Mouse (Mus musculus): Measurements from ENCODE around the gene Zfp423.

DNA sequence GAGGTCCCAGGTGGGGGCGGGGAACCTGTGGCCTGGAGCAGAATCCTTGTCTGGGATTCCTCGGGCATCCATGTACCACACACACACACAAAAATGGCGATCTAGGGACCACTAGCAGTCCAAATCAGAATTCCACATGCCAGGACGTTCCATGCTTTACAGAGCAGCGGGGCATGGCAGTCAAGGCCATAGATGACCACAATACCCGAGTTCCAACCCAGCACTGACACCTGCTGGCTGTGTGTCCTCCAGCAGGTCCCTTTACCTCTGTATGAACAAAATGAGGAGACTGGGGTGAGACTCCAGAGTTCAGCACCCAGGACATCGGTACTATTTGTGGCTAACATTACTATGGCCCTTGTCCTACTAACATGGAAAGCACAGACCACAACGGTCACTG lies 206.2 kb downstream of the Zfp423 start:
- TF ChIP-seq CTCF (IDR thresholded peaks at IDR 0.05; ENCODE audit: low read depth) (peak; percentile 45), EP300 (IDR thresholded peaks at IDR 0.05; ENCODE audit: low read depth) (no peak)

Data from heart, postnatal 0 days (tissue).